Mouse (Mus musculus) ES-E14 (cell line): Measurements from ENCODE around the gene Ccdc87.

Experiments
- CHD2 ChIP-seq: IDR thresholded peaks from 2 replicates; pipeline ENCODE4 v1.6.1; 2014; ENCODE audit warnings: mild to moderate bottlenecking, low read depth, low read length, inconsistent platforms
- HCFC1 ChIP-seq: IDR thresholded peaks from 2 replicates; pipeline ENCODE4 v1.6.1; 2012; ENCODE audit warnings: low read length, inconsistent platforms, borderline replicate concordance; ENCODE audit not compliant: insufficient read depth
- MAFK ChIP-seq: IDR thresholded peaks from 2 replicates; pipeline ENCODE4 v1.6.1; 2014; ENCODE audit warnings: mild to moderate bottlenecking, low read depth, low read length, inconsistent platforms; ENCODE audit not compliant: insufficient read depth

GRCm38 (mm10) chr19:4845846-4846245 is 6.7 kb downstream of the Ccdc87 start:
- TF ChIP-seq CHD2 (no peak), MAFK (no peak), HCFC1 (no peak)
